21 mouse cellular contexts compared by ENCODE assay signal in the genomic region with DNA sequence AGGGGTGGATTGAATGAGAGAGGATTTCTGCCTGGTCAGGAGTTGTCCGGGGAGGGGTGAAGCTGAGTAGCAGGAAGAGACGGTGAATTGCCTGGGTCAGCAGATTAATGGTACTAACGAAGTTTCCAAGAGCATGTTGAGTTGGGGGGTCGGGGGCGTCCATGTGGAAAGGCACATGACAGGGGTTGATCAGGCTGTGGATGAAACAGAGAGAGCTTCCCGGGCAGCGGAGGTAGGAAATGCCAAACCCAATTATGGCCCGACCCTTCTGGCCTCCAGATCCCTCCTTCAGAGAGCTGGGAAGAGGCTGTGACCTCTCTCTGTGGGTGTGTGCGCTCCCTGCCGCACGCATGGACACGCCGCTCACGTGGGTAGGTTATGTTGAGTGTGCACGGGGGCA.
"Had no signal": no experiment of that assay in that cellular context is flagged by ENCODE, and none has a peak within 500 bp of the region (broad histone marks: within the 10 kb centered on the region; RNA-seq: fewer than 3 reads in every experiment).

No protein-coding gene starts in this region.

- H3K9me3 ChIP-seq: intestine, embryonic 15.5 days; limb, embryonic 13.5 days; liver, embryonic 12.5 days; liver, embryonic 15.5 days; lung, embryonic 15.5 days; midbrain, embryonic 13.5 days; neural tube, embryonic 13.5 days had no signal

- H3K4me2 ChIP-seq: intestine, embryonic 15.5 days; limb, embryonic 13.5 days; liver, embryonic 12.5 days; liver, embryonic 15.5 days; lung, embryonic 15.5 days; midbrain, embryonic 13.5 days; neural tube, embryonic 13.5 days had no signal

- ATAC-seq: intestine, embryonic 15.5 days; liver, embryonic 12.5 days; midbrain, embryonic 13.5 days; midbrain, embryonic 16.5 days had no signal

- DNase-seq: left cerebral cortex, postnatal 4 days; liver; lung, adult 18-20 months; lung, postnatal 10 days; lung, postnatal 36 days; right cerebral cortex, adult 18-20 months; right cerebral cortex, postnatal 14 days; right cerebral cortex, postnatal 4 days; thymus, adult 2 months; thymus, postnatal 14 days; thymus, postnatal 4 days had no signal

- H3K4me3 ChIP-seq: intestine, embryonic 15.5 days; limb, embryonic 13.5 days; liver, embryonic 12.5 days; liver, embryonic 15.5 days; lung, embryonic 15.5 days; midbrain, embryonic 13.5 days; myocyte; neural tube, embryonic 13.5 days had no signal

- H3K9ac ChIP-seq: intestine, embryonic 15.5 days; limb, embryonic 13.5 days; liver, embryonic 12.5 days; liver, embryonic 15.5 days; lung, embryonic 15.5 days; midbrain, embryonic 13.5 days; neural tube, embryonic 13.5 days had no signal

- H3K27ac ChIP-seq: intestine, embryonic 15.5 days; limb, embryonic 13.5 days; liver, embryonic 12.5 days; liver, embryonic 15.5 days; lung, embryonic 15.5 days; midbrain, embryonic 13.5 days; neural tube, embryonic 13.5 days; stomach, postnatal 0 days had no signal

- H3K36me3 ChIP-seq: intestine, embryonic 15.5 days; limb, embryonic 13.5 days; liver, embryonic 12.5 days; liver, embryonic 15.5 days; lung, embryonic 15.5 days; midbrain, embryonic 13.5 days; neural tube, embryonic 13.5 days had no signal
